Mouse (Mus musculus): ENCODE measurements around the gene Gsg1.

GRCm38 (mm10) chr6:135219916-135220315 is 34.2 kb downstream of the Gsg1 start:
- TF ChIP-seq POLR2A (IDR thresholded peaks at IDR 0.05; ENCODE audit: insufficient read depth, low read length) (no peak), CTCF (IDR thresholded peaks at IDR 0.05; ENCODE audit: low read depth, low read length) (no peak), EP300 (IDR thresholded peaks at IDR 0.05; ENCODE audit: insufficient read depth, low read depth, low read length) (no peak)
